Mouse (Mus musculus) cerebellum, adult 9-11 months (tissue): ENCODE measurements around the gene Prr29.
"Not testable (repeated sequence)": the region's sequence is repeated elsewhere in the genome, so short reads cannot be mapped to it uniquely, and the experiment has no call there.

Experiments used
- DNase-seq: peaks from one replicate; pipeline ENCODE4 v3.0.0; 2022

Gene Prr29

GRCm38 (mm10) chr11:106365366-106365765, at the start of gene Prr29:
Gene Prr29 (plus strand): TSS chr11:106365472.
- DNase-seq, result no peak

DNA sequence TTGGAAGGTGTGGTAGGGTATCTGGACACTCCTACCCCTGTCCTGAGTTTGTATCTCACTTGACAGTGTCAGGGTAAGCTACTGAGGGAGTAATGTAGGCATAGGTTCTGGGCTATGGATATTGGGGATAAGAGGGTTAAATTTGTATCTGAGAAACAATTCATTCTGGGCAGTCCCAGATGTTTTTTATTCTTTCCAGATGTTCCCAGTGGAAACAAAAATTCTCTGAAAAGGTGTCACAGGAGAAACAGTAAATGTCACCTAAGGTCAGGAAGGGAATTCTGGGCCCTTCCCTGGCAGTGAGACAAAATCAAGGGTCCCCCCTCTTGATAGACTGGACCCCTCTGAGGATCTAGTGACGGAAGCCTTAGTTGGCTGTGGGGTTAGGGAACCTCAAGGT, 48.9 kb upstream of the Prr29 start:
- no peak for DNase-seq

DNA sequence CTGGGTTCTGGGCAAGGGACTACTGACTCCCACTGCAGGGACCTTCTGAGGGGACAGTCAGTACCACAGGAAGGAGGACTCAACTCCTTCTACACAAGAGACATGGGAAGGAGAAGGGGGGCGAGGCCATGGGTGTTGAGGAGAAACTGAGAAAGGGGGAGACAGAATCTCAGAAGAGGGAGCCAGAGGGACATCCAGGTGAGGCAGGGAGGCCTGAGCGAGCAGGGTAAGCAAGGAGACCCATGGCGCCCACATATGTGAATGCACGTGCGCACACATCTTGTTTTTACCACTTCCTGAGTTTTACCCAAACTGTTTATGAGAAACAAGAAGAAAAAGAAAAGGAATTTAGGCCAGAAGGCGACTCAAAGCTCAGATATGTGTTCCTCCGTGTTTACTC, 47.5 kb upstream of the Prr29 start:
- no peak for DNase-seq

DNA sequence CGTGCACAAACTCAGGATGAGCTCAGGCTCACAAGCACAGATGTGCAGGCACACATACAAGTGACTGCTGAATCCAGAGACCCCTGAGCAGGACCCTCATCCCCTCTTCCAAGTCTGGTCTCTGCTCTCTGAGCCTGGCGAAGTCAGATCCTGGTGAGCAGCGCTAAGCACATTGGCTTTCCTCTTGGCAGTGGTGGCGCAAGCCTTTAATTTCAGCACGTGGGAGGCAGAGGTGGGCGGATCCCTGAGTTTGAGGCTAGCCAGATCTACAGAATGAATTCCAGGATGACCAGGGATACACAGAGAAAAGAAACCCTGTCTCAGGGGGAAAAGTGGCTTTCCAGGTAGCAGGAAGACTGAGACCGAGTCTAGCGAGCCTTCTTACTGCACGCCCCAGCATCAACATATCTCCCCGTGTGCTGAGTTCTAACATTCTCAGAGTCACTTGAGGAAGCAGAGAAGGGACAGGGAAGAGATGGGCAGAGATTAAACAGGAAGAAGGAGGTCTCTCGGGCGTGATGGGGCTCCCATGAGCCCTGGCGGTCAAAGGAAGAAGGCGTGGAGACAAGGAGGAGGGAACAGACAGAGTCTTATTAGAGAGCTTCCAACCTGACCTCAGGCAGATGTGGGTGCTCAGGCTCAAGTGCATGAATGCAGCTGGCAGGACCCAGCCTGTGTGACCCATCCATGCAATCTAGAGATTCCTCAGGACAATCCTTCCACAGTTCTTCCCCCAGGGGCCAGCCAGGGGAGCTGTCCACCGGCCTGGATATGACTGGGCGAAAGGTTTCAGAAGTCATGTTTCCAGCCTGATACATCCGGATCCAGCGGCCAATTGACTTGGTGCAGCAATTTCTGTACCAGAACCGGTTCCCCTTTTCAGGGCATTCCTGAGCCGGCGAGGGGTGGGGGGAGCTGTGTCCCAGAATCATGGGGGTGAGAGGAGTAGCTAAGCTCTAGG, 46.6 kb upstream of the Prr29 start:
- DNase-seq, result no peak

- DNase-seq, result no peak
Observed at GRCm38 (mm10) chr11:106324858-106325257, 40.4 kb upstream of the Prr29 start.

GRCm38 (mm10) chr11:106325566-106326206, 39.6 kb upstream of the Prr29 start:
- DNase-seq, result peak; percentile 56

- DNase-seq, result no peak
Observed at GRCm38 (mm10) chr11:106326475-106326874, 38.8 kb upstream of the Prr29 start.

- no peak for DNase-seq
Observed at GRCm38 (mm10) chr11:106328521-106328920, 36.8 kb upstream of the Prr29 start.

GRCm38 (mm10) chr11:106329128-106329527, 36.1 kb upstream of the Prr29 start:
- no peak for DNase-seq

DNA sequence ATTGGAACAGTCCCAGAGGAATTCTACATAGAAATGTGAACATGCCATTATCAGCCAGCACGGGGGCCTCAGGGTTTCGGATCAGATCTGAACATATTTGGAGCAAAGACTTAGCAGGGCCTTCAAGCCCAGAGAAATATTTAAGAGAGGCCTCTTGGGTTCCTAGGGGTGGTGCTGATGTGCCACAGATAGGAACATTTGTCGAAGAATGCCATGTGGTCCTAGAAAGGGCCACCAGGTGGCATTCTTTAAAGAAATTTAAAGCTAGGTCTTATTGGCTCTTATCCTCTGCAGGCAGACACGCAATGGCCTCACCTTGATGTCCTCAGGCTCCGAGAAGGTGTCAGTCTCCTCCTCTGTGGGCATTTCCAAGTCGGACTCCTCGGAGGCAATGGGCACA, 35.6 kb upstream of the Prr29 start:
- DNase-seq, result peak; percentile 45

DNA sequence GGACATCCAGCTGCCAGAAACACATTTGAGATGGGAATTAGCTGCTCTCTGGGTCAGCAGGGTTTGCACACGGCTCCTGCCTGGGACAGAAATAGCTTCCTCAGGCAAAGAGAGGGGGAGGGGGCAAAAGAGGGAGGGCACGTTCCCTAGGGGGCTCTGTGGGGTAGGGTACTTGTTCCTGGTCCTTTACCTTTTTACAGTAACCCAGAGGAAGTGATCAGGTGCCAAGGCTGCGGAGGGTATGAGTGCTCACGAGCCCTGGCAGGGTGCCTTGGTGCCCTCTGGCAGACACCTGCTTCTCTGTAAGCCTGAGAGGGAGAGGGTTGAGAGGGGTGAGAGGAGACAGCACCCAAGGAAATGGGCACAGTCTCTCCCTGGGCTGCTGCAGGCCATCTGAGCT, 32.8 kb upstream of the Prr29 start:
- DNase-seq, result peak; percentile 30

- DNase-seq, result no peak
Observed at GRCm38 (mm10) chr11:106334066-106334465, 31.2 kb upstream of the Prr29 start.

- no peak for DNase-seq
Observed at GRCm38 (mm10) chr11:106338029-106338428, 27.2 kb upstream of the Prr29 start.

- no peak for DNase-seq
Observed at GRCm38 (mm10) chr11:106338870-106339269, 26.4 kb upstream of the Prr29 start.

DNA sequence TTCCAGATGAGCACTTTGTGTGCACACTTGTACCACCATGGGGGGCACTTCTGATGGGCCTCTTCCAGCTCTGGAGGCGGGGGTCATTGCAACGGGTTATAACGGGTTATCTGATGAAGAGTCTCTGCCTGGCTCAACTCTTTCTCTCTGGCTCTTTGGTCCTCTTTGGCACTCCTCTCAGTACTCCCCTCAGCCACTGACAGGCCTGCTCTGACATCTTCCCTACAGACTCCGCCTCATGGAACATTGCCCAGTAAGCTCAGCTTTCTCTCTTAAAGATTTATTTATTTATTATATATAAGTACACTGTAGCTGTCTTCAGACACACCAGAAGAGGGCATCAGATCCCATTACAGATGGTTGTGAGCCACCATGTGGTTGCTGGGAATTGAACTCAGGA, 25.9 kb upstream of the Prr29 start:
- DNase-seq, result not testable (repeated sequence)

- DNase-seq, result no peak
Observed at GRCm38 (mm10) chr11:106340990-106341520, 24.2 kb upstream of the Prr29 start.

DNA sequence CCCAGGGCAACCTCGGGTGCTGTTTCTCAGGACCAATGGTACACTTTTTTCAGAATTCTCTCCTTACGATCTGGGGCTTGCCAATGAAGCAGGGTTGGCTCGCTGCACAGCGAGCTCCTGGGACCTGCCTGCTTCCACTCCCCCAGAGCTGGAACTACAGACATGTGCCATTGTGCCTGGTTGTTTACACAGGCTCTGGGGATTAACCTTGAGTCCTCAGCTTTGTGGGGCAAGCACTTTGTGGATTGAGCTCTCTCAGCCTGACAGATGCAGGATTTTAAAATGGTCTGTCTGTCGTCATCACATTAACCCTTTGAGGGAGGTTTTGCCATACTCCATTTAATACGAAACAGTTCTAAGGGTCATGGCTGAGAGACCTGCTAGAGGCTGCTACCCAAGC, 20.4 kb upstream of the Prr29 start:
- no peak for DNase-seq

DNA sequence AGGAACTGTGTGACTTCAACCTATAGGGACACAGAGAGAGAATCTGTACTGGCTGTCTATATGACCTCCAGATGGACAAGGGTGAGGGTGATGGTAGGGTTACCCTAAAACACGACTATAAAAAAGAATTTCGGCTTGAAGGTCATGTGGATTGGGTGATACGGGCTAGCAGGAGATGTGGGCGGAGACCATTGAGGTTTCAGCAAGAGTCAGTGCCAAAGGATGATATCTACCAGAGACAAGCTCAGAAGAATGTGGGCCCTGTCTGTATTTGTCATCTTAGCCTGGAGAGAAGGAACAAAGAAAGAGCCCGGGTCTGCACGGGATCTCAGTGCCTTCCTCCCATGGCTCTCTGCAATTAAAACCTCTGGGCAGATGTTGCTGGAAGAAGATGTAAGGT, 15.5 kb upstream of the Prr29 start:
- no peak for DNase-seq

GRCm38 (mm10) chr11:106350853-106351252, 14.4 kb upstream of the Prr29 start:
- DNase-seq, result no peak

GRCm38 (mm10) chr11:106351253-106351652, 14.0 kb upstream of the Prr29 start:
- no peak for DNase-seq

DNA sequence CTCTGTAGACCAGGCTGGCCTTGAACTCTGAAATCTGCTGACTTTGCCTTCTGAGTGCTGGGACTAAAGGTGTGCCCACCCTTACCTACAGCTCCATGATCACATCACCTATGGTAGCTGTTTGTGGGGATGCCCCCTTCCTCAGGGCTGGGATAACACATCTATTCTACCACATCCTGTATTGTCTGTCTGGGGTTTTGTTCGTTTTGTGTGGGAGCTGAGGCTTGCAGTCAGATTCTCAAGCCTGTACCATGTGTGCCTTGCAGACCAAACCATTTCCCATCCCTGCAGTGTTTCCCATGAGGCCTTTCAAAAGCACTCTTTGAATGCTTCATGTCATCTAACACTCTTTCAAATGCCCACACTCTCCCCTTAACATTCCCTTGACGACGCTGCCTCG, 13.3 kb upstream of the Prr29 start:
- DNase-seq, result no peak

- DNase-seq, result no peak
Observed at GRCm38 (mm10) chr11:106353188-106353587, 12.1 kb upstream of the Prr29 start, which contains the start of gene Scn4a. Gene Scn4a (minus strand): TSS chr11:106353288.

- no peak for DNase-seq
Observed at GRCm38 (mm10) chr11:106354181-106354580, 11.1 kb upstream of the Prr29 start.
